In the genomic region with DNA sequence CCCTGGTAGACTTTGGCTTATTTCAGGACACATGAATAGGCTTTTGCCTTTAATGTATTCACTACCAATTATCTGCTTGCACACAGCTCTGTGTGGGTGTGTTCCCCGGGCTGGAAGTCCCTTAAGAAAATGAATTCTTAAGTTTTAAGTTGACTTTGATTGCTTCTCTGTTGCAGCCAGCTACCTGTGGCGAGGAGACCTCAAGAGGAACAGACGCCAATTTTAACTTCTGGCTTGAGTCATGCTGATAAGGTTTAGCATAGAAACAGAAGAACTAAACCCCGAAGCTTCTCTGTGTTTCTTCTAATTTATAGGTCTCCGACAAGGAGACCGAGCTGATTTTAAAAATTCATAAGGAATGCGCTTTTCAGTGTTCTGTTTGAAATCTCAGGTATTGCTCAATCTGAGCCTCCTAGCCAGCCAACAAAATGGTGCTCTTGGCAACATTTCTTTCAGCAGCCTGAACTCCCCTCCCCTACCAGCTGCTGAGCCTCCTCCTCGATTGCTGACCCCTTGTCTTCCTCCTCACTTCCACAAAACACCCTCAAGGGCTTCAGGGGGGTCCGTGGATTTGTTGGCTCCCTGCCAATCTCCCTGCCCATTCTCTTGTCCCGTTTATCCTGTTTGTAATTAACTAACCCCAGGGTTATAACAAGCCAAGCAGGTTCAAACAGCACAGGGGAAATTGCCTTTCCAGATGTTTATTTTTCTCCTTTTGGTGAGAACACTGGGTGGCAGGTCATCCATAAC, we compare ENCODE assay signal across 17 mouse cellular contexts. TPM values are rescaled to one million over a fixed set of nuclear protein-coding genes. Genes with fewer than 3 reads are reported as not detected.
DNase-seq lines count a peak whose midpoint lies in the region; ATAC-seq and TF ChIP-seq lines count a peak whose summit lies in the region.
"Had no signal": no experiment of that assay in that cellular context is flagged by ENCODE, and none has a peak within 500 bp of the region (broad histone marks: within the 10 kb centered on the region; RNA-seq: fewer than 3 reads in every experiment).

No protein-coding gene starts in this region.

- no peak overlapping the region for H3K9ac ChIP-seq in hindbrain, embryonic 11.5 days (ENCODE audit: low read depth, low read length)
- no peak overlapping the region for H3K9ac ChIP-seq in hindbrain, embryonic 16.5 days (ENCODE audit: low read depth, low read length)
- no peak overlapping the region for H3K9ac ChIP-seq in kidney, embryonic 16.5 days (replicated peaks; ENCODE audit: low read length)
- no peak overlapping the region for H3K9ac ChIP-seq in midbrain, postnatal 0 days (replicated peaks; ENCODE audit: low read length, poor library complexity, severe bottlenecking)
- H3K9ac ChIP-seq: forebrain, postnatal 0 days; heart, embryonic 15.5 days; hindbrain, embryonic 15.5 days; limb, embryonic 13.5 days had no signal

- H3K27ac ChIP-seq in hindbrain, embryonic 11.5 days (ENCODE audit: low read depth, low read length), result no peak overlapping the region
- no peak overlapping the region for H3K27ac ChIP-seq in hindbrain, embryonic 16.5 days (ENCODE audit: low read depth, low read length)
- H3K27ac ChIP-seq in kidney, embryonic 16.5 days (ENCODE audit: low read length), result peak overlapping the region; percentile 32; the same call in 1 of the 2 replicates
- H3K27ac ChIP-seq in midbrain, postnatal 0 days (ENCODE audit: low read depth, low read length), result no peak overlapping the region
- H3K27ac ChIP-seq: heart, embryonic 15.5 days; hindbrain, embryonic 15.5 days; layer of hippocampus, adult 2 months; limb, embryonic 13.5 days had no signal

- no peaks in the 10 kb centered on the region for H3K79me2 ChIP-seq in C2C12 (ENCODE audit: control insufficient read depth, insufficient read depth)

- peak; percentile 10 for DNase-seq in hindbrain, embryonic 11.5 days (ENCODE audit: low spot score)
- DNase-seq in embryo, embryonic 11 days, result peak; percentile 21
- no peak for DNase-seq in spleen, postnatal 14 days (ENCODE audit: low spot score in 2 of 2)
- no peak for DNase-seq in gastrocnemius, postnatal 36 days
- no peak for DNase-seq in midbrain, postnatal 0 days (ENCODE audit: low spot score)
- DNase-seq: cerebellum, postnatal 14 days; forebrain, postnatal 0 days; gastrocnemius, postnatal 25 days; lung, postnatal 10 days had no signal

- H3K4me3 ChIP-seq in hindbrain, embryonic 11.5 days (ENCODE audit: low read depth, low read length), result no peak overlapping the region
- H3K4me3 ChIP-seq in hindbrain, embryonic 16.5 days (ENCODE audit: low read length), result no peak overlapping the region
- no peak overlapping the region for H3K4me3 ChIP-seq in C2C12 (ENCODE audit: insufficient read depth, poor library complexity, severe bottlenecking)
- no peak overlapping the region for H3K4me3 ChIP-seq in kidney, embryonic 16.5 days (ENCODE audit: low read length)
- no peak overlapping the region for H3K4me3 ChIP-seq in midbrain, postnatal 0 days (ENCODE audit: low read depth, low read length)
- H3K4me3 ChIP-seq: heart, embryonic 15.5 days; hindbrain, embryonic 15.5 days; layer of hippocampus, adult 2 months; limb, embryonic 13.5 days had no signal

- ATAC-seq in hindbrain, embryonic 11.5 days (ENCODE audit: low FRiP score), result no peak
- no peak for ATAC-seq in hindbrain, embryonic 16.5 days
- ATAC-seq in kidney, embryonic 16.5 days (ENCODE audit: low FRiP score, low TSS enrichment), result 0 out of 2 replicates have a peak, but pooled peaks have one; percentile 42
- no peak for ATAC-seq in midbrain, postnatal 0 days (ENCODE audit: low FRiP score)
- ATAC-seq: activated CD4-positive, CD25-positive, alpha-beta regulatory T cell, adult 4 months; forebrain, postnatal 0 days had no signal

- H3K4me2 ChIP-seq in hindbrain, embryonic 11.5 days (replicated peaks; ENCODE audit: low read depth, low read length), result no peak overlapping the region
- no peak overlapping the region for H3K4me2 ChIP-seq in hindbrain, embryonic 16.5 days (ENCODE audit: low read length)
- no peak overlapping the region for H3K4me2 ChIP-seq in kidney, embryonic 16.5 days (replicated peaks; ENCODE audit: low read depth, low read length)
- no peak overlapping the region for H3K4me2 ChIP-seq in midbrain, postnatal 0 days (ENCODE audit: low read depth, low read length, poor library complexity, severe bottlenecking)
- H3K4me2 ChIP-seq: heart, embryonic 15.5 days; hindbrain, embryonic 15.5 days; limb, embryonic 13.5 days had no signal

- 67% methylated on average over 10 of the region's 10 CpGs for WGBS in hindbrain, embryonic 11.5 days
- WGBS in hindbrain, embryonic 16.5 days, result 48% methylated on average over 10 of the region's 10 CpGs
- WGBS in kidney, embryonic 16.5 days, result 45% methylated on average over 10 of the region's 10 CpGs
- WGBS in midbrain, postnatal 0 days, result 38% methylated on average over 10 of the region's 10 CpGs

- H3K4me1 ChIP-seq in hindbrain, embryonic 11.5 days (replicated peaks; ENCODE audit: control insufficient read depth, insufficient read depth, low read length), result no peaks in the 10 kb centered on the region
- no peaks in the 10 kb centered on the region; the same call in 1 of the 2 replicates for H3K4me1 ChIP-seq in hindbrain, embryonic 16.5 days (ENCODE audit: control insufficient read depth, insufficient read depth, low read depth, low read length)
- peaks cover 5% of the 10 kb centered on the region; the same call in 1 of the 2 replicates for H3K4me1 ChIP-seq in kidney, embryonic 16.5 days (ENCODE audit: insufficient read depth, low read length)
- H3K4me1 ChIP-seq in midbrain, postnatal 0 days (ENCODE audit: insufficient read depth, low read length), result no peaks in the 10 kb centered on the region
- H3K4me1 ChIP-seq: heart, embryonic 15.5 days had no signal

- TF ChIP-seq CTCF in C2C12 (IDR thresholded peaks at IDR 0.05; ENCODE audit: control insufficient read depth, insufficient read depth, insufficient read length), result no peak
- TF ChIP-seq CTCF in midbrain, postnatal 0 days (IDR thresholded peaks at IDR 0.05), result no peak

- H3K79me3 ChIP-seq in C2C12 (ENCODE audit: low read depth), result no peaks in the 10 kb centered on the region

- H3K27me3 ChIP-seq in hindbrain, embryonic 11.5 days (ENCODE audit: control insufficient read depth, insufficient read depth, low read length), result no peaks in the 10 kb centered on the region
- H3K27me3 ChIP-seq in hindbrain, embryonic 16.5 days (replicated peaks; ENCODE audit: control insufficient read depth, insufficient read depth, low read length), result no peaks in the 10 kb centered on the region
- H3K27me3 ChIP-seq in C2C12 (ENCODE audit: control insufficient read depth, insufficient read depth, insufficient read length), result no peaks in the 10 kb centered on the region
- H3K27me3 ChIP-seq in kidney, embryonic 16.5 days (ENCODE audit: insufficient read depth, low read length), result no peaks in the 10 kb centered on the region
- no peaks in the 10 kb centered on the region for H3K27me3 ChIP-seq in midbrain, postnatal 0 days (ENCODE audit: insufficient read depth, low read length)
- H3K27me3 ChIP-seq: heart, embryonic 15.5 days; hindbrain, embryonic 15.5 days; limb, embryonic 13.5 days had no signal

- intact Hi-C loops in gastrocnemius, postnatal 36 days (cut with DNase I), result no loop called here

- no peaks in the 10 kb centered on the region for H3K36me3 ChIP-seq in hindbrain, embryonic 11.5 days (ENCODE audit: control insufficient read depth, insufficient read depth, low read length)
- H3K36me3 ChIP-seq in hindbrain, embryonic 16.5 days (ENCODE audit: control insufficient read depth, insufficient read depth, low read length), result no peaks in the 10 kb centered on the region
- no peaks in the 10 kb centered on the region for H3K36me3 ChIP-seq in C2C12 (ENCODE audit: control insufficient read depth, insufficient read depth)
- no peaks in the 10 kb centered on the region for H3K36me3 ChIP-seq in kidney, embryonic 16.5 days (ENCODE audit: insufficient read depth, low read length)
- H3K36me3 ChIP-seq in midbrain, postnatal 0 days (ENCODE audit: insufficient read depth, low read length), result no peaks in the 10 kb centered on the region
- H3K36me3 ChIP-seq: heart, embryonic 15.5 days; hindbrain, embryonic 15.5 days; limb, embryonic 13.5 days had no signal

- no peak overlapping the region for H3ac ChIP-seq in C2C12 (ENCODE audit: control insufficient read depth, insufficient read length, low read depth)

- H3K9me3 ChIP-seq in hindbrain, embryonic 11.5 days (ENCODE audit: control insufficient read depth, low read length), result no peaks in the 10 kb centered on the region
- no peaks in the 10 kb centered on the region for H3K9me3 ChIP-seq in hindbrain, embryonic 16.5 days (ENCODE audit: control insufficient read depth, low read length)
- no peaks in the 10 kb centered on the region for H3K9me3 ChIP-seq in kidney, embryonic 16.5 days (ENCODE audit: low read length)
- no peaks in the 10 kb centered on the region for H3K9me3 ChIP-seq in midbrain, postnatal 0 days (ENCODE audit: low read length)
- H3K9me3 ChIP-seq: heart, embryonic 15.5 days; hindbrain, embryonic 15.5 days; limb, embryonic 13.5 days had no signal

TF ChIP-seq in C2C12, 6 proteins besides CTCF, POLR2A, EP300 and RAD21:
- TF ChIP-seq CEBPB (IDR thresholded peaks at IDR 0.05; ENCODE audit: low read depth) (peak; percentile 9), USF1 (IDR thresholded peaks at IDR 0.05; ENCODE audit: low read depth) (no peak)

RNA-seq across cellular contexts. Expression of a gene that starts 27.2 kb away (rescaled TPM):
- polyA plus RNA-seq in hindbrain, embryonic 11.5 days (2014; fragmentation: Nextera tagmentation; extraction: Ambion mirVana), result 12.0 and 15.8 TPM in 2 replicates
- 43.0 and 47.1 TPM in 2 replicates for polyA plus RNA-seq in hindbrain, embryonic 16.5 days (2015; fragmentation: Nextera tagmentation; extraction: Ambion mirVana)
- polyA plus RNA-seq in C2C12 (2012; fragmentation: generic; extraction: Trizol), result 2.4 TPM
- polyA plus RNA-seq in kidney, embryonic 16.5 days (2015; fragmentation: Nextera tagmentation; extraction: Ambion mirVana), result 13.8 and 14.9 TPM in 2 replicates
- 1 to 10 TPM; 2.6 to 3.6 TPM for total RNA-seq in gastrocnemius, postnatal 36 days (2021)
- total RNA-seq in midbrain, postnatal 0 days (2014; rRNA removed), result 185 and 195 TPM in 2 replicates
- 34.4 and 35.7 TPM in 2 replicates for polyA plus RNA-seq in midbrain, postnatal 0 days (2015; fragmentation: Nextera tagmentation; extraction: Ambion mirVana)

Comparison
In these comparisons a context has a peak if more than half of its experiments do, and no peak if none do; other contexts are left out.
1. DNase-seq: peak in hindbrain, embryonic 11.5 days (single experiment) and embryo, embryonic 11 days (single experiment); none in spleen, postnatal 14 days (0 of 2), gastrocnemius, postnatal 36 days (0 of 2) and midbrain, postnatal 0 days (single experiment).